Mouse (Mus musculus) stomach, postnatal 0 days (tissue): Measurements from ENCODE around the gene Nup88. TPM values are rescaled to one million over a fixed set of nuclear protein-coding genes. Genes with fewer than 3 reads are reported as not detected.

Experiments used
- ATAC-seq: fragments of 200-750 bp; cut with Nextera tagmentation; 2 replicates; pipeline ENCODE4 v1.8.0; 2017; ENCODE audit not compliant: low FRiP score, low TSS enrichment
- DNase-seq: peaks from one replicate; pipeline ENCODE4 v3.0.0-alpha.2; 2016; ENCODE audit warnings: low spot score
- H3K27ac ChIP-seq: fragments of 300-500 bp; sonication (generic); replicated peaks from 2 replicates; pipeline ENCODE4 v1.5.1; 2014; ENCODE audit warnings: mild to moderate bottlenecking, control low read depth
- H3K27me3 ChIP-seq: fragments of 300-500 bp; sonication (generic); 2 replicates; pipeline ENCODE4 v1.6.1; 2014; ENCODE audit warnings: low read length; ENCODE audit not compliant: control insufficient read depth, insufficient read depth
- H3K36me3 ChIP-seq: fragments of 300-500 bp; sonication (generic); 2 replicates; pipeline ENCODE4 v1.6.1; 2014; ENCODE audit warnings: low read length, mixed read lengths; ENCODE audit not compliant: control insufficient read depth, insufficient read depth
- H3K4me1 ChIP-seq: fragments of 300-500 bp; sonication (generic); replicated peaks from 2 replicates; pipeline ENCODE4 v1.6.1; 2014; ENCODE audit warnings: antibody characterized with exemption; ENCODE audit not compliant: control insufficient read depth, insufficient read depth
- H3K4me2 ChIP-seq: fragments of 300-500 bp; sonication (generic); replicated peaks from 2 replicates; pipeline ENCODE4 v1.6.1; 2014; ENCODE audit warnings: low read depth, mild to moderate bottlenecking, control low read depth, moderate library complexity
- H3K4me3 ChIP-seq: fragments of 300-500 bp; sonication (generic); 2 replicates; pipeline ENCODE4 v1.5.1; 2014; ENCODE audit warnings: low read depth, low read length, control low read depth
- H3K9ac ChIP-seq: fragments of 300-500 bp; sonication (generic); 2 replicates; pipeline ENCODE4 v1.6.1; 2014; ENCODE audit warnings: mild to moderate bottlenecking, low read length, control low read depth, mixed read lengths
- H3K9me3 ChIP-seq: fragments of 300-500 bp; sonication (generic); 2 replicates; pipeline ENCODE4 v1.6.1; 2016; ENCODE audit warnings: low read length; ENCODE audit not compliant: control insufficient read depth
- CTCF ChIP-seq: IDR thresholded peaks from 2 replicates; pipeline ENCODE4 v1.5.1; 2016; ENCODE audit warnings: antibody characterized with exemption, low read depth, mild to moderate bottlenecking, moderate library complexity
- EP300 ChIP-seq: optimal IDR thresholded peaks from 2 replicates; pipeline ENCODE3; 2016; ENCODE audit warnings: antibody characterized with exemption
- WGBS: fragments of 180-500 bp; shearing (Covaris S2); extraction: QIAGEN DNeasy Blood & Tissue Kit; methylation state at CpG from one replicate; pipeline ENCODE4 v1.1.7; 2014; 5-methylcytosine and 5-hydroxymethylcytosine counted together
- polyA plus RNA-seq: library from polyadenylated mRNA; unstranded; fragments of >200 nt; fragmentation: Nextera tagmentation; extraction: Ambion mirVana; gene quantifications from 2 replicates; pipeline ENCODE4 v1.2.1, GENCODE M21; 2015

Gene Nup88
- polyA plus RNA-seq, 1 experiment from 2014 or later, result 54.4 TPM

DNA sequence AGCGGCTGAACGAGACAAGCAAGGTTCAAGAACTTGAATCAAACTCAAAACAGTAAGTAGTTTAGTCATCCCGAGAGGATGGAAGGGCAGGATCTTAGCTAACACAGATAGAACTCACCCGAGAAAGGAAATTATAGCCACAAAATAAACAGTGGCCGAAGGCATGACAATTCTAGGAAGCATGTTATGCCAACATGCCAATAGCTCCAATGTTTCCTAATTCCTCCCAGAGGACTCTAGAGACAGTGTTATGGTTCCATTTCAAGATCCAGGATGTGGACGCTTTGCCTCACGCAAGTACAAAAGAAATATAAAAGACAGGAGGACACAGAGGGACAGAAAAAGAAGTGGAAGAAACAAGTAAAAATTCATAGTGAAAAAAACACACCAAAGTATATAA is 38.1 kb upstream of the Nup88 start:
- H3K27ac ChIP-seq, result no peak overlapping the region
- ATAC-seq, result no peak

DNA sequence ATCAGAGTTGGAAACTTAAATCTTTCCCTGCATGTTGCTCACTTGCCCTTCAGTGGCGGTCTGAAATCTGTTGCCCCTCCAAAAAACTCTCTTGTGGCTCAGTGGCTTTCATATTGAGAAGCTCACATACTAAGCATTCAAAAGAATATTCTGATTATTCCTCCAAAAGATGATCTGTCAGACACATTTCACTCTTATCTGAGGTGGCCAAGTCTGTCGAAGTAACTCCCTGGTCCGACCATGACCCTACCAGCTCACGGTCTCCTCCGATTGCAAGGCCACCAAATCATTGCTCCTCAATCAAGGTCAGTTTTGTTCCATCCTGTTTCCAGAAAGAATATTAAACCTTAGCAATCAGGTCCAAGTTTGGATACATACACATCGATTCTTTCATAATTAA is 37.3 kb upstream of the Nup88 start:
- Histone ChIP-seq H3K4me2 (no peak overlapping the region), H3K27ac (no peak overlapping the region), H3K27me3 (no peaks in the 10 kb centered on the region), H3K4me1 (0 out of 2 replicates have a peak, but pooled peaks cover 2% of the 10 kb centered on the region), H3K9me3 (no peaks in the 10 kb centered on the region), H3K9ac (no peak overlapping the region), H3K36me3 (peaks cover 15% of the 10 kb centered on the region), H3K4me3 (no peak overlapping the region)
- TF ChIP-seq CTCF (no peak), EP300 (no peak)
- ATAC-seq (no peak), DNase-seq (no peak)
- WGBS, result 92% methylated on average over 6 of the region's 6 CpGs

More for the DNA sequence above, 38.1 kb upstream of the Nup88 start:
- H3K4me1 ChIP-seq, result 0 out of 2 replicates have a peak, but pooled peaks cover 1% of the 10 kb centered on the region
- no peak for DNase-seq
- 78% methylated on average over 7 of the region's 7 CpGs for WGBS
- H3K36me3 ChIP-seq, result peaks cover 15% of the 10 kb centered on the region
- H3K9ac ChIP-seq, result no peak overlapping the region
- no peaks in the 10 kb centered on the region for H3K27me3 ChIP-seq
- TF ChIP-seq EP300 (no peak), CTCF (no peak)
- H3K9me3 ChIP-seq, result no peaks in the 10 kb centered on the region
- H3K4me2 ChIP-seq, result no peak overlapping the region
- H3K4me3 ChIP-seq, result no peak overlapping the region

DNA sequence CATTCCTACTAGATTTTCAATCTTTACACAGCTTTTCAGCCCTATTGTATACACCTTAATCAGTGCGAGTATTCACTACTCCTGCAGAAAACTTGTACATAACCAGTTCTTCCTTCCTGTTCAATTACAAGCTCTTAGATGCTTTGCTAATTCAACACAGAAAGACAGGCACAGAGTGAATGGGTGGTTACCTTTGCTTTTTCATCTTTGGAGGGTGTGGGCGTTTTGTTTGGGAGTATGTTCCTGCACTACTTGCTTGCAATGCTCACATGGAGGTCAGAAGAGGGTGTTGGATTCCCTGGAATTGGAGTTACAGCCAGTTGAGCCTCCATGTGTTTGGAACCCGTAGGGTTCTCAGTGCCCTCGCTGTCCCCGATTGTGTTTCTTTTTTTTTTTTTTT is 35.3 kb upstream of the Nup88 start:
- no peak for DNase-seq
- H3K4me3 ChIP-seq, result peak overlapping the region; percentile 91; the same call in 1 of the 2 replicates
- H3K4me1 ChIP-seq, result 0 out of 2 replicates have a peak, but pooled peaks cover 2% of the 10 kb centered on the region
- no peak overlapping the region for H3K27ac ChIP-seq
- peaks cover 10% of the 10 kb centered on the region for H3K36me3 ChIP-seq
- H3K27me3 ChIP-seq, result no peaks in the 10 kb centered on the region
- H3K4me2 ChIP-seq, result peak overlapping the region; percentile 48
- no peak for ATAC-seq
- TF ChIP-seq CTCF (no peak), EP300 (no peak)
- WGBS, result 41% methylated on average over 5 of the region's 5 CpGs
- H3K9me3 ChIP-seq, result no peaks in the 10 kb centered on the region
- H3K9ac ChIP-seq, result peak overlapping the region; percentile 13; the same call in 1 of the 2 replicates

DNA sequence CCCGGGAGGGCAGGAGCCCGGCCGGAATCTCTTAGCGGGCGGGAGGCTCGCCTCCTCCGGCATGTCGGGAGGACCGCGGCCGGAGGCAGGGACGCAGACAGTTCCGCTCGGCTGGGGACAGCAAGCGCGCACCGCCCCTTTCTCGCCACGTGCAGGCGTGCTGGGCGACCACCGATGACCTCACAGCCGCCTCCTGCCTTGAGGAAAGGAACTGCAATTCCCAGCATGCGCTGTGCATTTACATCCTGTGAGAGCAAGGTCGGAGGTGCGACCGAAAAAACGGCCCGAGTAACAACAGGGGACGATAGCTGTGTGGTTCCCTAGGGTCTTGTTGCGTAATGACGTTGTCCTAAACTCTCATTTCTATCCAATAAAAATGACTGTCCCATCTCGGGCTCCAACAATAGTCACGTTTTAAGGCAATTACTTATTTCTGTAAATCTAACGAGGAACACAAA is 34.6 kb upstream of the Nup88 start, which contains the start of gene Dhx33:
TSS of gene Dhx33 (minus strand) at position 122 of the 458 bp plus-strand sequence.
- peak; percentile 98 for DNase-seq
- WGBS, result under 1% methylated on average over 35 of the region's 35 CpGs
- 0 out of 2 replicates have a peak, but pooled peaks cover 2% of the 10 kb centered on the region for H3K4me1 ChIP-seq
- peak within 1 kb of the TSS; percentile 76 for H3K27ac ChIP-seq
- ATAC-seq, result peak; percentile 96
- no peak for TF ChIP-seq EP300
- TF ChIP-seq CTCF, result peak; percentile 59
- H3K36me3 ChIP-seq, result peaks cover 4% of the 10 kb centered on the region
- peak within 1 kb of the TSS; percentile 69 for H3K9ac ChIP-seq
- H3K9me3 ChIP-seq, result no peaks in the 10 kb centered on the region
- peak within 1 kb of the TSS; percentile 84 for H3K4me2 ChIP-seq
- H3K27me3 ChIP-seq, result no peaks in the 10 kb centered on the region
- H3K4me3 ChIP-seq, result peak within 1 kb of the TSS; percentile 91

DNA sequence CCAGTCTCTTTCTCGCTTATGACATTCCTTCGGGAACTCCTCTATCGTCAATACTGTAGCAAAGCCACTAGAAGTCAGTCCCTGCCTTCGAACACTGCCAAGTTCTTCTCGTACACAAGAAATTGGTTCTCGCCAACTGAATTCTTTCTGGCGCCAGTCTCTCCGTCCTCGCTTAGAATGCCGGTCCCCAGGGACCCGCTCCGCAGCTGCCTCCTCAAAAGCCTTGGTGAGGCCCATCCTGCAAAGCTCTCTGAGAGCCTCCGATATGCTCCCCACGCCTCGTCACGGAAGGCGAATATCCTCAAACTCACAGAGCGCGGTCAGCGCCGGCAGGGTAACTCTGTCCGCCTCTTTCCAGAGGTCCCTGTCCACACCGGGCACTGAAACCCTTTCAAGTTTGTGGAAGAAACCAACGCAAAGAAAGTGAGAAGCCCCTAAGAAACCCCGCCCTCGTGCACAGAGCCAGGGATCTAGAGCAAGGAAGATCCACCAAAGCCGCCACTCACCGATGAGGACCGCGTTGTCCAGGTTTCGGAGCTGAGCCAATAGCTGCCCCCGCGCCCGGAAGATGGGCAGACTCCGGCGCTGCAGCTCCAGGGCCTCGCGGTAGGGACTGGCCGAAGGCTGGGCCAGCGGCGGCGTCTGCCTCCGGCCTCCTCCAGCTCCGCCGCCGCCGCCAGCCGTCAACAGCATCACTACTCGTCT is 34.0 kb upstream of the Nup88 start:
- peak; percentile 75 for ATAC-seq
- Histone ChIP-seq H3K4me3 (peak overlapping the region; percentile 91), H3K27me3 (no peaks in the 10 kb centered on the region), H3K4me2 (peak overlapping the region; percentile 84), H3K9me3 (no peaks in the 10 kb centered on the region), H3K4me1 (0 out of 2 replicates have a peak, but pooled peaks cover 2% of the 10 kb centered on the region), H3K27ac (peak overlapping the region; percentile 76), H3K36me3 (peaks cover 5% of the 10 kb centered on the region; the same call in 1 of the 2 replicates), H3K9ac (peak overlapping the region; percentile 69)
- TF ChIP-seq EP300 (peak; percentile 24), CTCF (no peak; the same call in 1 of the 2 replicates)
- peak; percentile 31 for DNase-seq
- under 1% methylated on average over 49 of the region's 49 CpGs for WGBS

DNA sequence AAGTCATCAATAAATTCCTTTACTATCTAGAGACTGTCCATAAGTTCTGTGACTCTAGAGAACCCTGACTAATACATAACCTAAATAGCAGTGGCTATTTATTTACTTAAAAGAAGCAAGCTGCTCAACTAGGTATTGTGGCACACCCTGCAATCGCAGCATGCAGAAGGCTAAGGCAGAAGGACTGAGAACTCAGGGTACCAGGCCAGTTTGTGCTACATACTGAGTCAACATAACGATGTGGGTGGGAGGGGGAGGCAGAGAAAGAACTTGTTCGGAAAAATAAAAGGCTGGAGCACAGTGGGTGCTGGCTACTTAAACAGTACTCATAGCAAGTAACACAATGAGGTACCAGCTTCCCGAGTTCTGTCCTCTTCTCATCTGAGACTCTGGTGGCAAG is 31.4 kb upstream of the Nup88 start:
- TF ChIP-seq EP300, result no peak
- no peak for TF ChIP-seq CTCF
- no peaks in the 10 kb centered on the region for H3K9me3 ChIP-seq
- H3K36me3 ChIP-seq, result peaks cover 2% of the 10 kb centered on the region; the same call in 1 of the 2 replicates
- H3K27me3 ChIP-seq, result no peaks in the 10 kb centered on the region
- 0 out of 2 replicates have a peak, but pooled peaks cover 2% of the 10 kb centered on the region for H3K4me1 ChIP-seq
- no peak overlapping the region for H3K27ac ChIP-seq
- no peak for ATAC-seq
- no peak overlapping the region for H3K4me2 ChIP-seq
- no peak for DNase-seq
- H3K9ac ChIP-seq, result no peak overlapping the region
- no peak overlapping the region for H3K4me3 ChIP-seq
- WGBS, result 83% methylated on average over 4 of the region's 4 CpGs
